Mouse (Mus musculus) CH12.LX (cell line): Measurements from ENCODE around the gene Picalm. TPM values are rescaled to one million over a fixed set of nuclear protein-coding genes. Genes with fewer than 3 reads are reported as not detected.
A peak's percentile ranks its signal among the peaks of the same experiment; 100 is the strongest.

Experiments used
- DNase-seq: peaks from one replicate; pipeline ENCODE4 v3.0.0-alpha.2; 2013; ENCODE audit errors: extremely low read depth
- H3K27ac ChIP-seq: 2 replicates; pipeline ENCODE4 v1.5.1; 2012; ENCODE audit warnings: low read depth, mild to moderate bottlenecking, control low read depth, moderate library complexity; ENCODE audit not compliant: insufficient read depth
- H3K27me3 ChIP-seq: replicated peaks from 2 replicates; pipeline ENCODE3; 2012; ENCODE audit warnings: inconsistent platforms
- H3K36me3 ChIP-seq, 2 experiments: replicated peaks in 1 of 2; 2 replicates each; pipeline versions ENCODE3 to v1.6.1; 2012; ENCODE audit warnings: inconsistent platforms in 1 of 2, low read length in 1 of 2, mild to moderate bottlenecking in 1 of 2, mixed read lengths in 1 of 2, moderate library complexity in 1 of 2; ENCODE audit not compliant: control insufficient read depth in 1 of 2, insufficient read depth in 1 of 2
- H3K4me1 ChIP-seq, 2 experiments: 2 replicates each; pipeline ENCODE4 v1.6.1; 2012; ENCODE audit warnings: inconsistent platforms in 1 of 2, moderate library complexity in 1 of 2; ENCODE audit not compliant: insufficient read depth in 2 of 2, control insufficient read depth in 1 of 2
- H3K4me2 ChIP-seq: 2 replicates; pipeline ENCODE4 v1.6.1; 2012; ENCODE audit warnings: low read depth, mild to moderate bottlenecking, control low read depth; ENCODE audit not compliant: poor library complexity, insufficient read depth, severe bottlenecking
- H3K4me3 ChIP-seq, 3 experiments: fragments of 150-350 bp in 1 of 3; sonication (generic) in 1 of 3; replicated peaks in 1 of 3; 2 replicates each; pipeline versions ENCODE3 to v1.5.1; 2011 to 2012; ENCODE audit warnings: low read depth in 2 of 3, low read length in 2 of 3, mild to moderate bottlenecking in 2 of 3, moderate library complexity in 2 of 3, control low read depth in 1 of 3, improper control_type of control experiment in 1 of 3, inconsistent platforms in 1 of 3, mixed read lengths in 1 of 3; ENCODE audit not compliant: poor library complexity in 1 of 3
- H3K79me2 ChIP-seq: replicated peaks from 2 replicates; pipeline ENCODE4 v1.6.1; 2012; ENCODE audit warnings: mild to moderate bottlenecking, moderate library complexity; ENCODE audit not compliant: control insufficient read depth, poor library complexity, insufficient read depth, severe bottlenecking; ENCODE audit errors: extremely low read depth
- H3K9ac ChIP-seq: 2 replicates; pipeline ENCODE4 v1.6.1; 2012; ENCODE audit warnings: low read depth, mild to moderate bottlenecking, control low read depth, moderate library complexity; ENCODE audit not compliant: insufficient read depth
- H3K9me3 ChIP-seq: replicated peaks from 2 replicates; pipeline ENCODE3; 2012; ENCODE audit warnings: low read length, inconsistent platforms, mixed read lengths
- BHLHE40 ChIP-seq: IDR thresholded peaks from 2 replicates; pipeline ENCODE4 v1.6.1; 2011; ENCODE audit warnings: mild to moderate bottlenecking, low read depth, low read length, improper control_type of control experiment
- CHD2 ChIP-seq: IDR thresholded peaks from 2 replicates; pipeline ENCODE4 v1.6.1; 2011; ENCODE audit warnings: low read length, improper control_type of control experiment
- CTCF ChIP-seq, 2 experiments: IDR thresholded peaks in 1 of 2; conservative IDR thresholded peaks in 1 of 2; 2 replicates each; pipeline ENCODE4 v1.5.1; 2011 to 2012; ENCODE audit warnings: low read depth in 2 of 2, low read length in 2 of 2, improper control_type of control experiment in 1 of 2, inconsistent platforms in 1 of 2, mild to moderate bottlenecking in 1 of 2, moderate library complexity in 1 of 2
- E2F4 ChIP-seq: IDR thresholded peaks from 2 replicates; pipeline ENCODE4 v1.6.1; 2011; ENCODE audit warnings: low read depth, low read length, improper control_type of control experiment; ENCODE audit not compliant: insufficient replicate concordance
- ELF1 ChIP-seq: IDR thresholded peaks from 2 replicates; pipeline ENCODE4 v1.6.1; 2014; ENCODE audit warnings: low read depth, mild to moderate bottlenecking, inconsistent platforms, low read length, improper control_type of control experiment
- EP300 ChIP-seq: IDR thresholded peaks from 2 replicates; pipeline ENCODE4 v1.6.1; 2011; ENCODE audit warnings: low read length, improper control_type of control experiment
- ETS1 ChIP-seq: conservative IDR thresholded peaks from 2 replicates; pipeline ENCODE4 v1.6.1; 2012; ENCODE audit warnings: low read depth, mild to moderate bottlenecking, inconsistent platforms, low read length, improper control_type of control experiment, moderate library complexity
- HCFC1 ChIP-seq: IDR thresholded peaks from 2 replicates; pipeline ENCODE4 v1.6.1; 2012; ENCODE audit warnings: low read depth, mild to moderate bottlenecking, inconsistent platforms, low read length, improper control_type of control experiment
- IRF4 ChIP-seq: IDR thresholded peaks from 2 replicates; pipeline ENCODE4 v1.6.1; 2014; ENCODE audit warnings: low read depth, mild to moderate bottlenecking, inconsistent platforms, low read length, improper control_type of control experiment
- JUN ChIP-seq: IDR thresholded peaks from 2 replicates; pipeline ENCODE4 v1.6.1; 2011; ENCODE audit warnings: low read depth, mild to moderate bottlenecking, low read length, improper control_type of control experiment, moderate library complexity; ENCODE audit not compliant: insufficient read depth
- JUND ChIP-seq: conservative IDR thresholded peaks from 2 replicates; pipeline ENCODE4 v1.6.1; 2011; ENCODE audit warnings: low read depth, low read length, improper control_type of control experiment
- KAT2A ChIP-seq: IDR thresholded peaks from 2 replicates; pipeline ENCODE4 v1.6.1; 2012; ENCODE audit warnings: low read length, improper control_type of control experiment, inconsistent platforms; ENCODE audit not compliant: insufficient replicate concordance
- MAX ChIP-seq: IDR thresholded peaks from 2 replicates; pipeline ENCODE4 v1.6.1; 2011; ENCODE audit warnings: low read length, improper control_type of control experiment
- MAZ ChIP-seq: IDR thresholded peaks from 2 replicates; pipeline ENCODE4 v1.6.1; 2012; ENCODE audit warnings: low read depth, mild to moderate bottlenecking, inconsistent platforms, low read length, improper control_type of control experiment, moderate library complexity
- MXI1 ChIP-seq: IDR thresholded peaks from 2 replicates; pipeline ENCODE4 v1.6.1; 2011; ENCODE audit warnings: mild to moderate bottlenecking, low read depth, low read length, improper control_type of control experiment
- MYC ChIP-seq: IDR thresholded peaks from 2 replicates; pipeline ENCODE4 v1.6.1; 2011; ENCODE audit warnings: low read depth, mild to moderate bottlenecking, improper control_type of control experiment, low read length
- NELFE ChIP-seq: IDR thresholded peaks from 2 replicates; pipeline ENCODE4 v1.6.1; 2011; ENCODE audit warnings: low read depth, low read length, improper control_type of control experiment
- POLR2A ChIP-seq: IDR thresholded peaks from 2 replicates; pipeline ENCODE4 v1.6.1; 2011; ENCODE audit warnings: low read depth, mild to moderate bottlenecking, improper control_type of control experiment, low read length
- POLR2AphosphoS2 ChIP-seq: IDR thresholded peaks from 2 replicates; pipeline ENCODE4 v1.6.1; 2011; ENCODE audit warnings: low read depth, low read length, improper control_type of control experiment
- RAD21 ChIP-seq: IDR thresholded peaks from 2 replicates; pipeline ENCODE4 v1.6.1; 2011; ENCODE audit warnings: low read depth, mild to moderate bottlenecking, low read length, improper control_type of control experiment, moderate library complexity
- RCOR1 ChIP-seq: conservative IDR thresholded peaks from 2 replicates; pipeline ENCODE4 v1.6.1; 2012; ENCODE audit warnings: low read depth, mild to moderate bottlenecking, inconsistent platforms, low read length, improper control_type of control experiment
- SIN3A ChIP-seq: IDR thresholded peaks from 2 replicates; pipeline ENCODE4 v1.6.1; 2012; ENCODE audit warnings: low read length, improper control_type of control experiment, inconsistent platforms
- TBP ChIP-seq: conservative IDR thresholded peaks from 2 replicates; pipeline ENCODE4 v1.6.1; 2011; ENCODE audit warnings: low read depth, low read length, improper control_type of control experiment
- UBTF ChIP-seq: IDR thresholded peaks from 2 replicates; pipeline ENCODE4 v1.6.1; 2012; ENCODE audit warnings: low read depth, mild to moderate bottlenecking, inconsistent platforms, low read length, improper control_type of control experiment, moderate library complexity
- USF1 ChIP-seq: IDR thresholded peaks from 2 replicates; pipeline ENCODE4 v1.6.1; 2014; ENCODE audit warnings: low read depth, mild to moderate bottlenecking, inconsistent platforms, low read length, improper control_type of control experiment
- USF2 ChIP-seq: conservative IDR thresholded peaks from 2 replicates; pipeline ENCODE4 v1.6.1; 2011; ENCODE audit warnings: low read depth, low read length, improper control_type of control experiment
- ZKSCAN1 ChIP-seq: IDR thresholded peaks from 2 replicates; pipeline ENCODE4 v1.6.1; 2012; ENCODE audit warnings: low read depth, inconsistent platforms, low read length, improper control_type of control experiment, borderline replicate concordance
- ZMIZ1 ChIP-seq: IDR thresholded peaks from 2 replicates; pipeline ENCODE4 v1.6.1; 2012; ENCODE audit warnings: low read depth, mild to moderate bottlenecking, inconsistent platforms, low read length, improper control_type of control experiment
- ZNF384 ChIP-seq: IDR thresholded peaks from 2 replicates; pipeline ENCODE4 v1.6.1; 2012; ENCODE audit warnings: low read depth, low read length, improper control_type of control experiment, inconsistent platforms
- dilution Hi-C: fragments of 300-500 bp; cut with MboI; formaldehyde crosslinking; loops from 2 replicates; pipeline ENCODE4 v1.14.3; 2020; ENCODE audit warnings: low sequenced_read_pairs; ENCODE audit not compliant: extremely low pct_unique_long_range_greater_than_20kb, extremely low pct_ligation_motif_present
- in situ Hi-C: fragments of 300-500 bp; cut with MboI; formaldehyde crosslinking; loops from 3 replicates; pipeline ENCODE4 v1.14.3; 2019; ENCODE audit warnings: low sequenced_read_pairs, low pct_ligation_motif_present, low pct_unique_long_range_greater_than_20kb, mixed read lengths
- polyA plus RNA-seq: library from polyadenylated mRNA; unstranded; fragments of >175 nt; gene quantifications from 2 replicates; pipeline ENCODE4 v1.2.1, GENCODE M21; 2012; ENCODE audit warnings: low read depth; ENCODE audit not compliant: insufficient read length
- total RNA-seq, 2 experiments: library from RNA; depleted of rRNA; stranded (reverse); fragments of 300-350 nt in 1 of 2; fragments of >200 nt in 1 of 2; gene quantifications; 2 replicates each; pipeline ENCODE4 v1.2.3; 2012 to 2014

Picalm gene
- total and polyA plus RNA-seq, 3 experiments: 27.6 to 94.3 (median 53.4) TPM

GRCm38 (mm10) chr7:90136736-90137135, 6.7 kb downstream of the Picalm start:
- peaks cover 0 to 3% of the 10 kb centered on the region in 2 experiments for H3K36me3 ChIP-seq
- H3K79me2 ChIP-seq: peaks cover 68% of the 10 kb centered on the region
- dilution Hi-C loops (no loop called here), in situ Hi-C loops (no loop called here)
- DNase-seq: no peak
- H3K9me3 ChIP-seq: no peaks in the 10 kb centered on the region
- no peak overlapping the region for H3K27ac ChIP-seq
- H3K9ac ChIP-seq: no peak overlapping the region
- peaks cover 0 to 66% of the 10 kb centered on the region in 2 experiments; a peak in 2 of 4 replicates for H3K4me1 ChIP-seq
- no peak overlapping the region for H3K4me3 ChIP-seq
- 0 out of 4 replicates have a peak, but pooled peaks of 1 of the 2 experiments have one; percentile 2 for TF ChIP-seq CTCF (conservative IDR thresholded peaks at IDR 0.05 in 1 of 2, IDR thresholded peaks at IDR 0.05 in 1 of 2; ENCODE audit: low read depth in 2 of 2, low read length in 2 of 2)
- TF ChIP-seq SIN3A: no peak
- H3K27me3 ChIP-seq: no peaks in the 10 kb centered on the region
- no peak overlapping the region for H3K4me2 ChIP-seq

GRCm38 (mm10) chr7:90138359-90138758, 8.3 kb downstream of the Picalm start:
- dilution Hi-C loops: no loop called here
- H3K4me1 ChIP-seq: peaks cover 1 to 77% of the 10 kb centered on the region in 2 experiments; a peak in 3 of 4 replicates
- H3K27ac ChIP-seq: no peak overlapping the region

GRCm38 (mm10) chr7:90140290-90140689, 10.3 kb downstream of the Picalm start:
- dilution Hi-C loops (no loop called here), in situ Hi-C loops (no loop called here)
- Histone ChIP-seq H3K27ac (no peak overlapping the region), H3K27me3 (no peaks in the 10 kb centered on the region), H3K4me2 (no peak overlapping the region), H3K36me3 (peaks cover 0 to 3% of the 10 kb centered on the region in 2 experiments), H3K9ac (no peak overlapping the region), H3K79me2 (peaks cover 66% of the 10 kb centered on the region), H3K9me3 (no peaks in the 10 kb centered on the region), H3K4me3 (no peak overlapping the region), H3K4me1 (peaks cover 2 to 75% of the 10 kb centered on the region in 2 experiments; a peak in 3 of 4 replicates)
- no peak for DNase-seq
- TF ChIP-seq KAT2A (no peak), SIN3A (no peak), HCFC1 (no peak), MYC (no peak), JUN (no peak), UBTF (no peak), USF1 (no peak), USF2 (no peak), ETS1 (no peak), JUND (no peak), CHD2 (no peak), ELF1 (no peak), POLR2A (no peak), MXI1 (no peak), EP300 (no peak), RAD21 (no peak), E2F4 (no peak), BHLHE40 (no peak)

More at GRCm38 (mm10) chr7:90138359-90138758, 8.3 kb downstream of the Picalm start:
- Histone ChIP-seq H3K9ac (no peak overlapping the region), H3K27me3 (no peaks in the 10 kb centered on the region), H3K79me2 (peaks cover 67% of the 10 kb centered on the region), H3K36me3 (peaks cover 0 to 3% of the 10 kb centered on the region in 2 experiments), H3K4me2 (no peak overlapping the region), H3K4me3 (no peak overlapping the region), H3K9me3 (no peaks in the 10 kb centered on the region)
- no peak for DNase-seq
- no peak for TF ChIP-seq KAT2A
- no peak for TF ChIP-seq RAD21
- no peak for TF ChIP-seq HCFC1
- TF ChIP-seq JUN: no peak
- TF ChIP-seq CTCF (conservative IDR thresholded peaks at IDR 0.05 in 1 of 2, IDR thresholded peaks at IDR 0.05 in 1 of 2; ENCODE audit: low read depth in 2 of 2, low read length in 2 of 2): no peak
- no peak for TF ChIP-seq USF1
- no peak for TF ChIP-seq ETS1
- no peak for TF ChIP-seq NELFE
- TF ChIP-seq MAX: no peak
- TF ChIP-seq IRF4: no peak
- no peak for TF ChIP-seq BHLHE40
- no peak for TF ChIP-seq TBP
- no peak for TF ChIP-seq POLR2A
- no peak for TF ChIP-seq MYC
- TF ChIP-seq ZNF384: no peak
- no peak for TF ChIP-seq MAZ
- TF ChIP-seq POLR2AphosphoS2: no peak
- no peak for TF ChIP-seq RCOR1
- TF ChIP-seq ZKSCAN1: no peak
- no peak for TF ChIP-seq ZMIZ1
- in situ Hi-C loops: no loop called here
